Mouse (Mus musculus) stomach, embryonic 15.5 days (tissue): ENCODE measurements around the gene Gpr180. TPM values are rescaled to one million over a fixed set of nuclear protein-coding genes. Genes with fewer than 3 reads are reported as not detected.

ENCODE experiments used
- ATAC-seq: fragments of 200-750 bp; cut with Nextera tagmentation; 2 replicates; pipeline ENCODE4 v1.8.0; 2017; ENCODE audit warnings: low read depth, moderate number of reproducible peaks, moderate TSS enrichment; ENCODE audit not compliant: insufficient read depth, low FRiP score
- H3K27ac ChIP-seq: fragments of 300-500 bp; sonication (generic); 2 replicates; pipeline ENCODE4 v1.5.1; 2015; ENCODE audit warnings: mild to moderate bottlenecking, inconsistent platforms
- H3K27me3 ChIP-seq: fragments of 300-500 bp; sonication (generic); replicated peaks from 2 replicates; pipeline ENCODE4 v1.6.1; 2015; ENCODE audit warnings: inconsistent platforms
- H3K36me3 ChIP-seq: fragments of 300-500 bp; sonication (generic); 2 replicates; pipeline ENCODE4 v1.6.1; 2015; ENCODE audit warnings: inconsistent platforms
- H3K4me1 ChIP-seq: fragments of 300-500 bp; sonication (generic); 2 replicates; pipeline ENCODE4 v1.6.1; 2015; ENCODE audit warnings: inconsistent platforms
- H3K4me2 ChIP-seq: fragments of 300-500 bp; sonication (generic); 2 replicates; pipeline ENCODE4 v1.6.1; 2015; ENCODE audit warnings: mild to moderate bottlenecking, inconsistent platforms
- H3K4me3 ChIP-seq: fragments of 300-500 bp; sonication (generic); replicated peaks from 2 replicates; pipeline ENCODE4 v1.5.1; 2015; ENCODE audit warnings: inconsistent platforms
- H3K9ac ChIP-seq: fragments of 300-500 bp; sonication (generic); 2 replicates; pipeline ENCODE4 v1.6.1; 2015; ENCODE audit warnings: inconsistent platforms
- H3K9me3 ChIP-seq: fragments of 300-500 bp; sonication (generic); 2 replicates; pipeline ENCODE4 v1.6.1; 2016; ENCODE audit warnings: inconsistent platforms
- WGBS: fragments of 180-500 bp; shearing (Covaris S2); methylation state at CpG from one replicate; pipeline ENCODE4 v1.1.7; 2015; 5-methylcytosine and 5-hydroxymethylcytosine counted together
- polyA plus RNA-seq: library from polyadenylated mRNA; unstranded; fragments of >200 nt; fragmentation: Nextera tagmentation; extraction: Ambion mirVana; gene quantifications from 2 replicates; pipeline ENCODE4 v1.2.1, GENCODE M21; 2015

Gpr180 gene
- polyA plus RNA-seq, 1 experiment from 2014 or later: 55.7 TPM

- 72% methylated on average over 9 of the region's 9 CpGs for WGBS
- no peaks in the 10 kb centered on the region for H3K36me3 ChIP-seq
- no peaks in the 10 kb centered on the region for H3K27me3 ChIP-seq
- ATAC-seq: no peak
- no peak overlapping the region for H3K4me2 ChIP-seq
- no peak overlapping the region for H3K27ac ChIP-seq
- H3K4me1 ChIP-seq: no peaks in the 10 kb centered on the region
- H3K9me3 ChIP-seq: no peaks in the 10 kb centered on the region
- no peak overlapping the region for H3K4me3 ChIP-seq
- no peak overlapping the region for H3K9ac ChIP-seq
Observed at GRCm38 (mm10) chr14:118191442-118191841, 54.5 kb downstream of the Gpr180 start.

GRCm38 (mm10) chr14:118193001-118193628 lies 56.2 kb downstream of the Gpr180 start:
- Histone ChIP-seq H3K36me3 (no peaks in the 10 kb centered on the region), H3K4me3 (no peak overlapping the region), H3K27me3 (no peaks in the 10 kb centered on the region), H3K9ac (no peak overlapping the region), H3K9me3 (no peaks in the 10 kb centered on the region), H3K4me1 (no peaks in the 10 kb centered on the region), H3K4me2 (no peak overlapping the region), H3K27ac (no peak overlapping the region)
- 47% methylated on average over 10 of the region's 10 CpGs for WGBS
- no peak for ATAC-seq

- H3K9me3 ChIP-seq: no peaks in the 10 kb centered on the region
- no peak overlapping the region for H3K9ac ChIP-seq
- H3K4me1 ChIP-seq: no peaks in the 10 kb centered on the region
- no peaks in the 10 kb centered on the region for H3K36me3 ChIP-seq
- no peak overlapping the region for H3K4me3 ChIP-seq
- H3K4me2 ChIP-seq: no peak overlapping the region
- no peak for ATAC-seq
- H3K27ac ChIP-seq: no peak overlapping the region
- WGBS: 52% methylated on average over 10 of the region's 10 CpGs
- H3K27me3 ChIP-seq: no peaks in the 10 kb centered on the region
Observed at GRCm38 (mm10) chr14:118193663-118194062, 56.7 kb downstream of the Gpr180 start.

GRCm38 (mm10) chr14:118194219-118194914 lies 57.4 kb downstream of the Gpr180 start:
- no peak overlapping the region for H3K4me3 ChIP-seq
- no peak for ATAC-seq
- H3K4me1 ChIP-seq: no peaks in the 10 kb centered on the region
- H3K4me2 ChIP-seq: no peak overlapping the region
- no peaks in the 10 kb centered on the region for H3K9me3 ChIP-seq
- no peaks in the 10 kb centered on the region for H3K27me3 ChIP-seq
- H3K27ac ChIP-seq: no peak overlapping the region
- no peak overlapping the region for H3K9ac ChIP-seq
- WGBS: 52% methylated on average over 13 of the region's 13 CpGs
- no peaks in the 10 kb centered on the region for H3K36me3 ChIP-seq

GRCm38 (mm10) chr14:118197063-118197462 lies 60.1 kb downstream of the Gpr180 start:
- Histone ChIP-seq H3K9me3 (no peaks in the 10 kb centered on the region), H3K4me2 (no peak overlapping the region), H3K27ac (no peak overlapping the region), H3K27me3 (no peaks in the 10 kb centered on the region), H3K36me3 (no peaks in the 10 kb centered on the region), H3K4me1 (no peaks in the 10 kb centered on the region), H3K9ac (no peak overlapping the region), H3K4me3 (no peak overlapping the region)
- ATAC-seq: no peak
- WGBS: 67% methylated on average over 12 of the region's 12 CpGs

- H3K9me3 ChIP-seq: no peaks in the 10 kb centered on the region
- H3K27ac ChIP-seq: no peak overlapping the region
- no peak overlapping the region for H3K4me3 ChIP-seq
- ATAC-seq: no peak
- H3K9ac ChIP-seq: no peak overlapping the region
- no peak overlapping the region for H3K4me2 ChIP-seq
- no peaks in the 10 kb centered on the region for H3K27me3 ChIP-seq
- 84% methylated on average over 3 of the region's 3 CpGs for WGBS
- no peaks in the 10 kb centered on the region for H3K36me3 ChIP-seq
- H3K4me1 ChIP-seq: no peaks in the 10 kb centered on the region
Observed at GRCm38 (mm10) chr14:118200731-118201130, 63.8 kb downstream of the Gpr180 start.

- no peak for ATAC-seq
- WGBS: 87% methylated on average over 5 of the region's 5 CpGs
- H3K27me3 ChIP-seq: no peaks in the 10 kb centered on the region
Observed at GRCm38 (mm10) chr14:118202006-118202405, 65.0 kb downstream of the Gpr180 start.

GRCm38 (mm10) chr14:118203031-118203430 lies 66.1 kb downstream of the Gpr180 start:
- Histone ChIP-seq H3K36me3 (no peaks in the 10 kb centered on the region), H3K4me3 (no peak overlapping the region), H3K4me1 (no peaks in the 10 kb centered on the region), H3K9me3 (no peaks in the 10 kb centered on the region), H3K9ac (no peak overlapping the region), H3K4me2 (no peak overlapping the region), H3K27me3 (no peaks in the 10 kb centered on the region), H3K27ac (no peak overlapping the region)
- no peak for ATAC-seq
- WGBS: 73% methylated on average over 7 of the region's 7 CpGs

More at GRCm38 (mm10) chr14:118202006-118202405, 65.0 kb downstream of the Gpr180 start:
- Histone ChIP-seq H3K27ac (no peak overlapping the region), H3K4me1 (no peaks in the 10 kb centered on the region), H3K4me2 (no peak overlapping the region), H3K9me3 (no peaks in the 10 kb centered on the region), H3K36me3 (no peaks in the 10 kb centered on the region), H3K9ac (no peak overlapping the region), H3K4me3 (no peak overlapping the region)

- H3K4me3 ChIP-seq: no peak overlapping the region
- H3K9ac ChIP-seq: no peak overlapping the region
- no peak for ATAC-seq
- no peaks in the 10 kb centered on the region for H3K9me3 ChIP-seq
- H3K36me3 ChIP-seq: no peaks in the 10 kb centered on the region
- WGBS: 82% methylated on average over 3 of the region's 3 CpGs
- H3K4me2 ChIP-seq: no peak overlapping the region
- no peaks in the 10 kb centered on the region for H3K4me1 ChIP-seq
- no peak overlapping the region for H3K27ac ChIP-seq
- no peaks in the 10 kb centered on the region for H3K27me3 ChIP-seq
Observed at GRCm38 (mm10) chr14:118207347-118207746, 70.4 kb downstream of the Gpr180 start.

GRCm38 (mm10) chr14:118209642-118210041 lies 72.7 kb downstream of the Gpr180 start:
- Histone ChIP-seq H3K9ac (no peak overlapping the region), H3K4me3 (no peak overlapping the region), H3K9me3 (no peaks in the 10 kb centered on the region), H3K36me3 (no peaks in the 10 kb centered on the region), H3K27ac (no peak overlapping the region), H3K4me1 (no peaks in the 10 kb centered on the region), H3K27me3 (no peaks in the 10 kb centered on the region), H3K4me2 (no peak overlapping the region)
- no peak for ATAC-seq
- WGBS: 19% methylated on average over 5 of the region's 5 CpGs

- Histone ChIP-seq H3K9me3 (no peaks in the 10 kb centered on the region), H3K4me2 (no peak overlapping the region), H3K4me3 (no peak overlapping the region), H3K4me1 (no peaks in the 10 kb centered on the region), H3K9ac (no peak overlapping the region), H3K27me3 (no peaks in the 10 kb centered on the region), H3K36me3 (no peaks in the 10 kb centered on the region), H3K27ac (no peak overlapping the region)
- ATAC-seq: no peak
- 79% methylated on average over 15 of the region's 15 CpGs for WGBS
Observed at GRCm38 (mm10) chr14:118212188-118212804, 75.3 kb downstream of the Gpr180 start.
